Mouse (Mus musculus): ENCODE data around the gene Kif24.

The Kif24 gene

DNA sequence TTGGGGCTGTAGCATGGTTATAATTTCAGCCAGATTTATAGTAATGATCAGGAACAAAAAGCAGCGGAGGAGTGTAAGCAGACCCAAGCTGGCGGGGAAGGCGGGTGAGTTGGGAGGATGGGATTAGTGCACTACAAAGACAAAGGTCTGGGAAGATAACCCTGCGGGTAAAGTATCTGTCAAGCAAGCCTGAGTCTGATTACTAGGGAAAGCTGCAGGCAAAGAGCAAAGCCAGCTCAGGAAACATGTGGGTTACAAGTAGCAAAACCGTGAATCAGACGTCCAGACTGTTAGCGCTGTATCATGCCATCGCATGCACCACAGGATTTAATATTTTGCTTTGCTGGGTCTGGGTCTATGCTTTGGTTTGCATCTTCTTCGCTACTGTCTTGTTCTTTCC lies 58.1 kb downstream of the Kif24 start:
- DNase-seq (ENCODE audit: low read depth, low spot score): no peak

DNA sequence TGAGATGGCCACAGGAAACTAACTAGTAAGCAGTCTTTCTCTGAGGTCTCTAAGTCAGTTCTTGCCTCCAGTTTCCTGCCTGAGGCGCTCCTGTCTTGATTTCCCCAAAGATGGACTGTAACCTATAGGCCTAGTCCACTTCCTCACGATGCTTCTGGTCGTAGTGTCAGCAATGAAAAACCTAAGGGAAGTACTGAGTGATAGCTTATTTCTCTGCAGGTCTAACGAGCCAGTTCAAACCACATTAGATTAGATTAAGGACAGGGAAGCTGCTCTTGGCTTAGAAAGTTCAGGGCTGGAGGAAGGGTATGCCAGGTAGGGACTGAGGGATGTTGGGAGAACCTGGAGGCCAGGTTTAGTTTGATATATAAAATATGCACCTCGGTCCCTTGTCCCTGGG lies 63.1 kb downstream of the Kif24 start:
- no peak for DNase-seq (ENCODE audit: low read depth, low spot score)

DNA sequence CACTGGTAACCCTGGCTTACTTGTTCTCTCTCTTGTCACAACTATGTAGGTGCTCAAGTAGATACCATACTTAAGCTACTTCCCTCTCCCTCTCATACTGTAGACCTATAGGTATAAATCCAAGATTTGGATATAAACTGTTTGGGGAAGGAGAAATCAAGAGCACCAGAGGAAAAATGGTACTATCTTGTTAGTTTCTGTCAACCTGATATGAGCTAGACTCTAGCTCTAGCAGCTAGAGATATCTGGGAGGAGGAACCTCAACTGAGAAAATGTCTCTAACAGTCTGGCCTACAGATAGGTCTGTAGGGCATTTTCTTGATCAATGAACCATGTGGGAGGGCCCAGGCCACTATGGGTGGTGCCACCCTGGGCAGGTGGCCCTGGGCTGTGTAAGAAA lies 63.5 kb downstream of the Kif24 start:
- DNase-seq (ENCODE audit: low read depth, low spot score): no peak

DNA sequence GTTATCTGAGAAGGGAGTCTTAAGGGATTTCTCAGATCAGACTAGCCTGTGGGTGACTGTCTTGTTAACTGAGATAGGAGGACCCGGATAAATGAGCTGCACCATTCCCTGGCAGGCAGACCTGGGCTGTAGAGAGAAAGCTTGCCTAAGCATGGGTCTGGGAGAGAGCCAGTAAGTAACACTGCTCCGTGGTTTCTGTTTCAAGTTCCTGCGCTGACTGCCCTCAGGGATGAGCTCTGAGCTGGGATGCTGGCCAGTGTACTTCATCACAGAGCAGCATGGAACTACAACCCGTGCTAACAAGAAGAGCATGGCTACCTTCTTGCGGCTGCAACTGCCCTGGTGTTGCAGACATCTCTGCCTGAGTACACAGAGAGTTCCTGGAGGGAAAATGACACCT lies 64.8 kb downstream of the Kif24 start:
- DNase-seq (ENCODE audit: low read depth, low spot score): no peak

DNA sequence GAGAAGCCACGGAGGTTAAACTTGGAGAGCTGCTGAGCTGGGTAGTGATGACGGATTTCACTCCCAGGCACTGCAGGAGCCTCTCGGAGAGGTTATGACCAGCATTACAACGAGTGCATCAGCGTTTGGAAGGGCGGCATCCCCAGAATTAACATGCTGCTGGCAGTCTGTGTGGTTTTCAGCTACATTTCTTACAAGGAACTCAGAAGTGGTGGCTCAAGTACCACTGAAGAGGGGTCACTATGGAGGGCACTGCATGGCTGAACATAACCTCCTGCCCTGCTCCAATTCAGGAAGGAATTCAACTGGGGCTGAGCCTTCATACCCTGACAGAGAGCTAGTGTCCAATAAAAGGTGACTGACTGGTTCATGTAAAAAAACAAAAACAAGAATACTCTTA lies 66.3 kb downstream of the Kif24 start:
- no peak for DNase-seq (ENCODE audit: low read depth, low spot score)

DNA sequence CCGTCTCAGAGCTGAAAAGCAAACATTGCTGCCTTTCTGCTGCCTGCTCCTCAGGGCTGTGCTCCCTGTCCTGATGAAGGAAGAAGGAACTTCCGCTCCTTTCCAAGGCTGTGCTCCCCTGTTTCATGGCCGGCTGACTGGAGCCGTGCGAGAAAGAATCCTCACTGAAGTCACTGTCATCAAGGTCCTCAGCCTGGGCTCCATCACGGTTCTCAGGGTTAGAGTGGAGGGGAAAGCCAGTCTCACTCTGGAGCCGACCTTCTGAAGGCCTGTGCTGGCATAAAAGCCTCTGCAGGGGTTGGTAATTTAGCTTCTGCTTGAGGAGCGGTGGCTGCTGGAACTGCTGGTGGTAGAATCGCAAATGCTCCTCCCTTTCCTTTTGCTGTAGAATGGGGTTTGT lies 70.0 kb downstream of the Kif24 start:
- no peak for DNase-seq (ENCODE audit: low read depth, low spot score)

DNA sequence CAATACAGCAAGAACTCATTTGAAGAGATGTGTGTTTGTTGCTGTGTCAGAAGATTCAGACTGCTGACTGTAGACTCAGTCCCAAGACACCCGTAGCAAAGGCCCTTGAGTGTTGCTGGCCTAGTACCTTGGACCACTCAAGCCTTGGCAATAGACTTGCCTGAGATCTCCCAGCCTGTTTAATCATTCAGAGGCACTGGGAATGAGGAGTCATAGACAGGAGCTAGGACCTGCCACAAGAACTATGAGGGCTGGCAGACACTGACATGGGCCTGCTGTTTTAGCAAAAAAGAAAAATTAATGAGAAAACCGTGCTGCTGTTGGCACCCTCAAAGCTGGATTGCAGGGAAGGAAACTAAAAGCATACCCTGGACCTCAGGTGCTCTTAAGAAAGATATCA lies 73.7 kb downstream of the Kif24 start:
- no peak for DNase-seq (ENCODE audit: low read depth, low spot score)

DNA sequence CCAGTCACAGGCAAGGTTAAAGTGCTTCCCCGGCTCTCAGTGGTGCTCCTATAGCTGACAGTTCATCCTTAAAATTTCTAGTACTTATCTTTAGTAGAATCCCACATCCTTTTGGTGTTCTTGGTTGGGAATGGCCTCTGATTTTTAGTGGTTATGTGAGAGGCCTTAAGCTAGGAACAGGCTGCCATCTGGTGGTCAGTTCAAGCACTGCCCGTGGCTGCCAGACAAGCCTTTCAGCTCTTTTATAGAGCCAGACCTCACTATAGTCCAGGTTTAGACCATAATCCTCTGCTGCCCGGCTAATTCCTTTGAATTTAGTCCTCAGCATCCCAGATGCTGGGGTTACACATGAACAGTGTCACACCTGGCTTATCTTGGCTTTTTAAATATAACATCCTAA lies 74.6 kb downstream of the Kif24 start:
- DNase-seq (ENCODE audit: low read depth, low spot score): peak; percentile 58

DNA sequence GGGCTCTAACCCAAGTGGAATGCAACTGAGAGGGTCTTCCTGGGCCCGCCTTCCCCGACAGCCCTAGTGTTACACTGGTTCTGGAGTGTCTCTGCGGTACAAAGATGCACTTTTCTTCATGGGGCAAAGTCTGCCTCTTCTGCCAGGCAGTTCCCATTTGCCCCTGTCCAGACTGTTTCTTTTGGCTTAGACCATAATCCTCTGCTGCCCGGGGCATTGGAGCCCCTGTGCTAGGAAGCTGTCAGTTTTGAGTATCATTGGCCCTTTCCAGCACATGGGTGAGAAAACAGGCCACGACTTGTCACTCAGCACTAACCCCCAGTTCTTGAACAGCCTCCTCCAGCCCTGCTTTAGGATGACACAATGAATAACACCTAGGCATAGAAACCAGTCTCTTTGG lies 75.4 kb downstream of the Kif24 start:
- no peak for DNase-seq (ENCODE audit: low read depth, low spot score)

DNA sequence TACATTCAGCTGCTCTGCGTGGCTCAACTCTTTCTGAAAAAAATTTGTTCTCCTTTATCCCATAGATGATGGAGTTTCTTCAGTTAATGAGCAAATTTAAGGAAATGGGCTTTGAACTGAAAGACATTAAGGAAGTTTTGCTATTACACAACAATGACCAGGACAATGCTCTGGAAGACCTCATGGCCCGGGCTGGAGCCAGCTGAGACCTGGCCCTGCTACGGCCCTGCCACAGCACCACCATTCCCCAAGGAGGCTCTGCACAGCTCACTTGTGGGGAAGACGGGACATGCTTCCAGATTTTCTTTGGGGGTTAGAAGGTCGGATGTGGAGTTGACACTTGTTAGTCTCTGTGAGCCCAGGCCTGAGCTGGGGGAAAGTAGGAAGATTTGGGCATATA lies 76.1 kb downstream of the Kif24 start:
- no peak for DNase-seq (ENCODE audit: low read depth, low spot score)

DNA sequence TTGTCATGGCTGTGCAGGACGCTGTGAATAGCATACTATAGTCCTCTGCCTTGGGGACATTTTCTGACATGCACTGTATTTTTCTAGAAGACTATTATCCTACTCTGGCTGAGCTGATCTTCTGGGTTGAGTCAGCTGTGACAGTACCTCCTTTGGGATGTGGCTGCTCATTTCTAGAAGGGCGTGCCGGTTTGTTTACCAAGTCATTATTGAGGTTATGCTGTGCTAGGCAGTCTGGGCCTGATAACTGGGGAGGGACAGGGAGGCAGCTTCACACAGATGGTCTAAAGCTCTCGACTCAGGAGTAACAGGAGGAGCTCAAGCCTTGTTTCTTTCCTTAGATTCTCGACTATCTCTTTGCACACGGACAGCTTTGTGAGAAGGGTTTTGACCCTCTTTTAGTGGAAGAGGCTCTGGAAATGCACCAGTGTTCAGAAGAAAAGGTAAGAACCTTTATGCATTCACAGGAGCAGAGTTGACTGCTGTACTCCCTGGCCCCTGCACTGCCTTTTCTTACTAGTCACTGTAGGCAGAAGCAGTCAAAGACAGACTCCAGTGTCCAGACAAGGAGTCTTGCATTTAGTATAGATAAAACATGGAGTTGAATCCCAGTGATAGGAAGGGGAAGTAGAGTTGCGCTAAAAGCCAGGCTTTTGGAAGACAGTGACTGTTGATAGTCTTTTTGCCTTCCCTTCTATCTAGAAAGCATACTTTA lies 76.8 kb downstream of the Kif24 start:
- DNase-seq (ENCODE audit: low read depth, low spot score): no peak

DNA sequence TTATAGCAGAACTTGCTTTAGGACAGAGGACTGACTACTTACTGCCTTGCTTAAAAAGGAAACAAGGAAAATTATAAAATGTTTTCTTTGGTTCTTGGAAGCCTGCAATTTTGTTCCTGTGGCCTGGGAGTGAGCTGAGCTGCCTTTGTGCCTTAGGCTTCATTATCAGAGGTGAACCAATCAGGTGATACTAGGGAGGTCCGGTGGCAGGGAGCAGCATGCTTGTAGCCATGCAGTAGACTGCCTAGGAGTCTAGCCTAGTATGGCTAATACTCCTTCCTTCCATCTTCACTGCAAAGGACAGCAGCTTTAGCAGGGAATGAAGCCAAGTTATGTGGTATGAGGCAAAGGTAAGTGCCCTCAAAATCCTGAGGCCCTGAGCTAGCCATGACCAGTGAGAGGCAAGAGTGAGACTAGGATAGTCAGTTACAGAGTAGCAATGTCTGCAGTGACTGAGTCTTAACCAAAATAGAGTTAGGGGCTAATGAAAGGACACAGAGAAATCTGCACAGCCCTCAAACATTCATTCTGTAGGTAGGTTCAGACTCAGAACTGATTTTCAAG lies 78.2 kb downstream of the Kif24 start:
- no peak for DNase-seq (ENCODE audit: low read depth, low spot score)

DNA sequence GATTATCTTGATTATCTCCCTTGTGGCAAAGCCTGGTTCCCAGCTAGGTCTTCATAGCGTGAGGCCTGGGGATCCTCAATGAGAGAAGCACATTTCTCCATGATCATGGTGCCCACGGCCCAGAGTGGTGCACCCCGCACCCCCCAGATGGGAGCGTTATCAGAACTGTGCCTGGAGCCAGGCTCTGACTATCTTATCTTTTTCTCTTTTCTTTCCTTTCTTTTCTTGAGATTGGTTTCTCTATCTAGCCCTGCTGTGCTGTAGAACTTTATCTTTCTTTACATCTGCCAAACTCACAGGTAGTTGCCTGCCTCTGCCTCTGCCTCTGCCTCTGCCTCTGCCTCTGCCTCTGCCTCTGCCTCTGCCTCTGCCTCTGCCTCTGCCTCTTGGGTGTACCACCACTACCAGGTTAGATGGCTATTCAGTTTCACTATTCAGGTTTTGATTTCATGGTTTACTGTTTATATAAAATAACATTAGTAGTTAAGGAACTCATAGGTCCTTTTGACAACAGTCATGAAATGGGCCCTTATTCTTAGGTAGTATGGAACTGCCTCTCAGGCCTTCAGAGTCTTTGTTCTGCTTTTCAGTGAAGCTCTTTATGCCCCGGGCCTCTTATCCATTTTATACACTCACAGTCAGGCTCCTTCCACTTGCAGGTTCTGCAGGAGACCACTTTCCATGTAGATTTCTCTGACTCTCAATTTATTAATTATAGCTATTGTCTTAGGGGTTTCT lies 83.3 kb downstream of the Kif24 start:
- no peak for DNase-seq (ENCODE audit: low read depth, low spot score)

DNA sequence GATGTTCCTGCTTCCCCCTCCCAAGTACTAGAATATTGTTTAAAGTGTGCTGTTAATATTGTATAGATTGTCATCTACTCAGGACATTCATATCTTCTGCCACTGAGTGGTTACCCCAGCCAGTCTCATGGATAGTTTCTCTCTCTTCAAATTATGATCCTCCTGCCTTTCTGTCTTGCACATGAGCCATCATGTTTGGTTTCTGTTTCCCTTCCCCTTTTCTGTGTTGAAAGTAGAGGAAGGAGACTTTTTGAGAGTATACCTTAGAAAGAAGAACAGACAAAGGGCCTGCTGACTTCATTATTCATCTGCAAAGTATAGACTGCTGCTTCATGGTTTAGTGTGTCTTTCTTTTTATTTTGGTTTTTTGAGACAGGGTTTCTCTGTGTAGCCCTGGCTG lies 87.1 kb downstream of the Kif24 start:
- DNase-seq (ENCODE audit: low read depth, low spot score): no peak

DNA sequence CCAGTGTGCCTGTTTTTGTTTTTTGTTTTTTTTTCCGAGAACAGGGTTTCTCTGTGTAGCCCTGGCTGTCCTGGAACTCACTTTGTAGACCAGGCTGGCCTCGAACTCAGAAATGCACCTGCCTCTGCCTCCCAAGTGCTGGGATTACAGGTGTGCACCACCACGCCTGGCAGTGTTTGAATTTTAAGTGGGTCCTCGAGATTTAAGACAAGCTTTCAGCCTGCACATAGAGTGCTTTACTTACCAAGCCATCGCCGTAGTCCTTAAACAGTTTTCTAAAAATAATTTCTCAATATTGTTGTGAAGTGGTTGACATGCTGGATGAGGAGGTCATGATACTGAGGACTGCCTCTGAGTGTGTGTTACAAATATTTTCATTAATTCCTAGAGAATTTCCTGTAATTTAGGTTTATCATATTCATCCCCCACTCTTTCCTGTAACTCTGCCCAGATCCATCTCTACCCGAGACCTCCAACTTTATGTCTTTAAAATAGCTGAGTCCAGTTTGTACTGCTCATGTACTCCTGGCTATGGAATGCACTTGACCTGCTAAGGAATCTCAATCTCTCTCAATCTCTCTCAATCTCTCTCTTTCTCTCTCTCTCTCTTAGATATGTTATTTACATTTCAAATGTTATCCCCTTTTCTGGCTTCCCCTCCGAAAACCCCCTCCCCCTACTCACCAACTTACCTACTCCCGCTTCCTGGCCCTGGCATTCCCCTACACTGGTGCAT lies 94.8 kb downstream of the Kif24 start:
- DNase-seq (ENCODE audit: low read depth, low spot score): no peak

DNA sequence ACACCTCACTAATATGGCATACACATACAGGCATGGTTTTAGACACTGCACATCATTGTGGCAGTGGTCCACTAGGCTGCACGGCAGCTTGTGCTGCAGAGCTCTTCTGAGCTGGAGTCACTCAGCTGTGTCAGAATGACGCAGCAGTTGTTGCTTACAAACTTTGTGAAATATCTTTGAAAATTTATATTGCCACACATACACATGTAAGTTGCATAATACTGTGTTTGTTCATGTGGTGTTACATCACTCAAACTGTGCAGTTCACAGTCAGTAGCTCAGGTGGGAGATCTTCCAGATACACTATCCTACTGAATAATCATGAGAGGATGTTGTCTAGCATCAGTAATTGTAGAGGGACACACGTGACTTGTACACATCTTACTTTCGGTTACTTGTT lies 96.5 kb downstream of the Kif24 start:
- DNase-seq (ENCODE audit: low read depth, low spot score): no peak

DNA sequence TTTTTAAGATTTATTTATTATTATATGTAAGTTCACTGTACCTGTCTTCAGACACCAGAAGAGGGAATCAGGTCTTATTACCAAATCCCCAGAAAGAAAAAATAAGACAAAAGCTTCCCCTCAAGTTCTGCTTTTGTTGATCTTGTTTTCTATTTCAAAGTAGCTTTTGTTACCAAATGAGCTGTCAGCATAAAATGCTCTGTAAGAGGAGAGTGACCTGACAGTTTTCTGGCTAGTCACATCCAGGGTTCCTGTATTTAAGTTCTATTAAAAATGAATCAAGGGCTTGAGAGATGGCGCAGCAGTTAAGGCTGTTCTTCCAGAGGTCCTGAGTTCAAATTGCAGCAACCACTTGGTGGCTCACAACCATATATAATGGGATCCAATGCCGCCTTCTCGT lies 103.6 kb downstream of the Kif24 start:
- no peak for DNase-seq (ENCODE audit: low read depth, low spot score)

DNA sequence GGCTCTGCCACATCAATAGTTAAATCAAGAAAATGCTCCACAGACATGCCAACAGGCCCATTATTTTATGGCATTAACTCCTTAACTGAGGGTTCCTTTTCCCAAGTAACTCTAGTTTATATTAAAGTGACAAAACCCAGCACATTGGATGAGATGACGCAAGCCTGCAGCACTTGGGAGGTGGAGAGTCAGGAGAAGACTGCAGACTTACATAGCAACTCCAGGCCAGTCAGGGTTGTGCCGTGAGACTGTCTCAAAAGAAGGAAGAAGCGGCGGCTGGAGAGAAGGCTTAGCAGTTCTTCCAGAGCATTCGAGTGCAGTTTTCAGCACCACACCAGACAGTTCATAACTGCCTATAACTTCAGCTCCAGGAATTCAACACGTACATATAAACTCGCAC lies 105.3 kb downstream of the Kif24 start:
- no peak for DNase-seq (ENCODE audit: low read depth, low spot score)

DNA sequence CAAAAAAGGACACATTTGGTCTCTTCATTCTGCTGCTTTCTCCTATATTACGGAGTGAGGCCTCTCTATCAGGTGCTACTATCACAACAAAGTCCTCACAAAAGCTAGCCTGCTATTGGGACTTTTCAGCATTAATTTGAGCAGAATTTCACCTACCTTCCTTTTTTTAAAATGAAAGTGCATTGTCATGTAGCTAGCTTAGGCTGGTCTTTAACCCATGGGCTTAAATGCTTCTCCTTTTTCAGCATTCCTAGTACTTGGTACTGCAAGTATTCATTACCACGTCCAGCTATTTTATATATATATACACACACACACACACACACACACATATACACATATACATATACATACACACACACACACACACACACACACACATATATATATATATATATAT lies 106.0 kb downstream of the Kif24 start:
- DNase-seq (ENCODE audit: low read depth, low spot score): no peak

DNA sequence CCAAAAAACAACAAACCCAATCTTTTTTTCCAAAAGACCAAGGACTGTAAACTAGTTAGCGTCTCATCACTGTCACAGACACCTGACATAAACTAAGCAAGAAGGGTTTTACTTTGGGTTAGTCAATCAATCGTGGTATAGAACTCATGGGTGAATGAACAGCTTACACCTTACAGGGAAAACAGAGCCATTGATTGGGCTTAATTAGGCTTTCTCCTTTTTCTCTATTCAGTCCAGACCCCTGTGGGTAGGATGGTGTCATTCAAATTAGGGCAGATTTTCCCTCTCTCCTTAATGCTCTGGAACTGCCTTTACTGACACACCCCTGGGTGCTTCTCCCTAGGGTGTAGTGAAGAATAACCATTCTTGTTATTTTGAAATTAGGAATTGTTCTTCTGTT lies 107.5 kb downstream of the Kif24 start:
- no peak for DNase-seq (ENCODE audit: low read depth, low spot score)

DNA sequence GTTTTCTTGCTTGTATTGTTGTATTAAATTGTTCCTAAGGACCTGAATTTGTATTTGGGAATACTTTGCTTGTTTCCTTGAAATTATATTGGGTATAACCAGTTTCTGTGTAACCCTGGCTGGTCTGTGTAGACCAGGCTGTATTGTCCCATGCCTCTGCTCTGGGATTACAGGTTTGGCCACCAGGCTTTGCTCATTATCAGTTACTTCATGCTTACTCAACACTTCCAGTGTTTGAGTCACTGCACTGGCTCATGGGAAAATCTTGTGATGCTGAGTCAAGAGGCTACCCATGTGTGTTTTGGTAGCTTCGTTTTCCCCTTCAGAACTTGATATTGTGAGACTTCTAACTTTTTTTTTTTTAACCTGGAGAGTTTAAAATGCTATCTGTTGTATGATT lies 111.4 kb downstream of the Kif24 start:
- no peak for DNase-seq (ENCODE audit: low read depth, low spot score)

DNA sequence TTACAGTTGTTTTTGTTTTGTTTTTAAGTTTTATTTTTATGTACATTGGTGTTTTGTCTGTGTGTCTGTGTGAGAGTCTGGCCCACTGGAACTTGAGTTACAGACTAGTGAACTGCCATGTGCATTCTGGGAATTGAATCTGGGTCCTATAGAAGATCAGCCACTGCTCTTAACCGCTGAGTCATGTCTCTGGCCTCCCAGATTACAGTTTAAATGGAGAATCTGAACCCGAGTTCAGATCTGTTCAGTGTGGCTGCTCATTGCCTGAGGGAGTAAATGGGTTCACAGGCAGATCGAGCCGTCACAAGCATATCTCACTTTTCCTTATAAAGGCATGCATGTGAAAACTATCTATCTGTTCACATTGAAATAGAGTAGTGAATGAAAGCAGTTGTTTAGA lies 111.9 kb downstream of the Kif24 start:
- DNase-seq (ENCODE audit: low read depth, low spot score): no peak

DNA sequence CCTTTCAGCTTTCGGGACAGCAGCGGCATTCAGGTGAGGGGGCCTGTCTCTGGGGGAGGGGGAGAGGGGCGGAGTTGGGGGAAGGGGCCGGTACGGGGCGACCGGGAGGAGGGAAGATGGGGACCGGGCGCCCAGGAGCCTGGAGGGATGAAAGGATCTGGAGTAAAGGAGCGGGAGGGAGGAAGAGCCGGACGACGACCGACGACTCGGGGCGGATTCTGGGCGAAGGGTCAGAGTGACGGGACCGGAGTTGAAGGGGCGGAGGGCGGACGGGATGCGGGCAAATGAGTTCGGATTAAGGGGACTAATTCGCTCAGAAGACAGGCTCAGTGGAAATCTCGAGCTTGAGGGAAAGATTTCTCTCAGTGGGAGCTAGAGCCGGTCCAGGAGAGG lies 115.5 kb downstream of the Kif24 start:
- no peak for DNase-seq (ENCODE audit: low read depth, low spot score)
